ENCODE assay signal across 8 mouse cellular contexts in the genomic region with DNA sequence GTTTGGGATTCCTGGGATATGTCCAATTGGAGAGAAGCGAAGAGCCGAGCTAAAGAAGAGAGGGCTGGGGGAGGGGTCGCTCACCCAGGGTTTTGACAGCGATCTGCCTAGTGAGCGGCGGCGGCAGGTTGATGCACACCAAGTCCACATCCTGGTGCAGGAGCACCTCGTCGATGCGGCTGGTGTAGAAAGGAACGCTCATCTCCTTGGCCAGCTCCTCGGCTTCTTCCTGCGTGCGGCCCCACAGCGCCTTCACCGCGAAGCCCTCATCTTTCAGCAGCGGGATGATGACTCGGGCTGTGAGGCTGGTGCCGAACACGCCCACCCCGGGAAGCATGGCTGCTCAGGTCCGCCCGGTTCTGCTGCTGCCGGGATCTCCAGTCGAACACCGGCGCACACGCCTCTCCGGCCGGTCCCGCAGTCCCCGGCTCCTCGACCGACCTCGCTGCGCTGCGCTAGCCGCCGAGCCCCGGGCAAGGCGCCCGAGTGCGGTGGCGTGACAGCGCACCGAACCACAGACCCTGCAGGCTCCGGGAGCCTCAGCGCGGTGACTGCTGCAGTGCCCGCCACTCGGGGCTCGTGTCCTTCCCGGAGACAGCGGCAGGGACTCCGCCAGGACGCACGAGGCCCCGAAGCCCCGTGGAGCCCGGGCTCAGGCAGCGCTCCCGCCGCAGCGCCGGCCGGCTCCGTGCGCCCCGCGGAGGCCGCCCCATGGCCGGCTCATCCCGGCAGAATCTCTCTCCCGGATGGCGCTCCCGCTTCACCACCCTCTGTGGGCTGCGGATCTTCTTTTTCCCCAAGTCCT. TPM values are rescaled to one million over a fixed set of nuclear protein-coding genes. Genes with fewer than 3 reads are reported as not detected.
DNase-seq lines count a peak whose midpoint lies in the region; ATAC-seq lines count a peak whose summit lies in the region.

No protein-coding gene starts in this region.

- no peaks in the 10 kb centered on the region for H3K9me3 ChIP-seq in embryonic facial prominence, embryonic 15.5 days (replicated peaks)
- no peaks in the 10 kb centered on the region for H3K9me3 ChIP-seq in limb, embryonic 10.5 days (replicated peaks)
- H3K9me3 ChIP-seq in midbrain, embryonic 14.5 days (ENCODE audit: control insufficient read depth, low read length) = no peaks in the 10 kb centered on the region

- peaks cover 28% of the 10 kb centered on the region for H3K4me1 ChIP-seq in embryonic facial prominence, embryonic 15.5 days
- H3K4me1 ChIP-seq in limb, embryonic 10.5 days = peaks cover 27% of the 10 kb centered on the region
- H3K4me1 ChIP-seq in midbrain, embryonic 14.5 days (ENCODE audit: control insufficient read depth, insufficient read depth, low read length) = peaks cover 31% of the 10 kb centered on the region

- under 1% methylated on average over 78 of the region's 78 CpGs for WGBS in embryonic facial prominence, embryonic 15.5 days
- under 1% methylated on average over 78 of the region's 78 CpGs for WGBS in limb, embryonic 10.5 days
- WGBS in midbrain, embryonic 14.5 days = under 1% methylated on average over 78 of the region's 78 CpGs

- H3K36me3 ChIP-seq in embryonic facial prominence, embryonic 15.5 days = no peaks in the 10 kb centered on the region
- H3K36me3 ChIP-seq in limb, embryonic 10.5 days = no peaks in the 10 kb centered on the region
- no peaks in the 10 kb centered on the region for H3K36me3 ChIP-seq in midbrain, embryonic 14.5 days (ENCODE audit: control insufficient read depth, insufficient read depth, low read length)

- peak overlapping the region; percentile 96 for H3K4me2 ChIP-seq in embryonic facial prominence, embryonic 15.5 days (replicated peaks)
- H3K4me2 ChIP-seq in midbrain, embryonic 14.5 days (ENCODE audit: low read length) = peak overlapping the region; percentile 88

- H3K4me3 ChIP-seq in embryonic facial prominence, embryonic 15.5 days (replicated peaks) = peak overlapping the region; percentile 65
- H3K4me3 ChIP-seq in limb, embryonic 10.5 days = peak overlapping the region; percentile 73
- peak overlapping the region; percentile 74 for H3K4me3 ChIP-seq in midbrain, embryonic 14.5 days (replicated peaks; ENCODE audit: low read depth, low read length)

- ATAC-seq in embryonic facial prominence, embryonic 15.5 days (ENCODE audit: insufficient number of reproducible peaks, low FRiP score, low TSS enrichment, low read depth) = peak; percentile 63
- ATAC-seq in hematopoietic stem cell, adult 5-6 weeks (replicated peaks in 1 of 2; ENCODE audit: insufficient read depth in 1 of 2, low FRiP score in 2 of 2, low TSS enrichment in 1 of 2, low read depth in 1 of 2, poor library complexity in 2 of 2, severe bottlenecking in 2 of 2) = peak; percentile 8 to 12; a peak in 1 of 4 replicates
- peak; percentile 46 for ATAC-seq in midbrain, embryonic 14.5 days (ENCODE audit: low FRiP score, low TSS enrichment)

- peaks cover 9% of the 10 kb centered on the region; the same call in 1 of the 2 replicates for H3K27me3 ChIP-seq in embryonic facial prominence, embryonic 15.5 days
- peaks cover 73% of the 10 kb centered on the region for H3K27me3 ChIP-seq in limb, embryonic 10.5 days (ENCODE audit: low read depth, poor library complexity, severe bottlenecking)
- H3K27me3 ChIP-seq in midbrain, embryonic 14.5 days (ENCODE audit: control insufficient read depth, insufficient read depth, low read length) = 0 out of 2 replicates have a peak, but pooled peaks cover 7% of the 10 kb centered on the region

- peak overlapping the region; percentile 89 for H3K27ac ChIP-seq in embryonic facial prominence, embryonic 15.5 days (replicated peaks)
- H3K27ac ChIP-seq in limb, embryonic 10.5 days = peak overlapping the region; percentile 75
- H3K27ac ChIP-seq in midbrain, embryonic 14.5 days (replicated peaks; ENCODE audit: low read depth, low read length) = peak overlapping the region; percentile 91

- peak; percentile 41 for DNase-seq in layer of hippocampus, adult 11-12 months (ENCODE audit: low spot score)
- no peak for DNase-seq in layer of hippocampus, adult 8-10 months (ENCODE audit: low spot score in 2 of 2)
- DNase-seq in adrenal gland, adult 8-10 months = peak; percentile 38
- peak; percentile 69 for DNase-seq in limb, embryonic 10.5 days (ENCODE audit: low spot score)
- peak; percentile 74 for DNase-seq in midbrain, embryonic 14.5 days
- peak; percentile 40 to 46 for DNase-seq in thymus, adult 18-20 months

- peak overlapping the region; percentile 58 for H3K9ac ChIP-seq in embryonic facial prominence, embryonic 15.5 days
- H3K9ac ChIP-seq in midbrain, embryonic 14.5 days (replicated peaks; ENCODE audit: low read length) = peak overlapping the region; percentile 83

RNA-seq across cellular contexts. Expression of gene Gfod1, which starts 0.6 kb away (rescaled TPM):
- 100 to 1,000 TPM in 2 of 4 experiments, 10 to 100 TPM in 2; 77.4 to 104 (median 91.8) TPM for total RNA-seq in layer of hippocampus, adult 8-10 months (2022)
- total RNA-seq in adrenal gland, adult 8-10 months (2022) = 10 to 100 TPM in 1 of 4 experiments, 1 to 10 TPM in 3; 8.1 to 10.0 (median 9.0) TPM
- polyA plus RNA-seq in embryonic facial prominence, embryonic 15.5 days (2015; fragmentation: Nextera tagmentation; extraction: Ambion mirVana) = 1.0 TPM in 2 replicates
- 8.6 and 10.1 TPM in 2 replicates for total RNA-seq in hematopoietic stem cell, adult 5-6 weeks (2017)
- polyA plus RNA-seq in limb, embryonic 10.5 days (2016; fragmentation: Nextera tagmentation; extraction: Ambion mirVana) = 0.13 and 0.23 TPM in 2 replicates
- polyA plus RNA-seq in midbrain, embryonic 14.5 days (2014; fragmentation: Nextera tagmentation; extraction: Ambion mirVana) = 3.7 and 4.7 TPM in 2 replicates

Comparison
In these comparisons a context has a peak if more than half of its experiments do, and no peak if none do; other contexts are left out.
1. DNase-seq: peak in layer of hippocampus, adult 11-12 months (single experiment), adrenal gland, adult 8-10 months (single experiment), limb, embryonic 10.5 days (single experiment), midbrain, embryonic 14.5 days (single experiment) and thymus, adult 18-20 months (2 of 2); none in layer of hippocampus, adult 8-10 months (0 of 2).
2. ATAC-seq: peak in every context shown above with its lines; median percentile 63 in embryonic facial prominence, embryonic 15.5 days; 46 in midbrain, embryonic 14.5 days; 10 in hematopoietic stem cell, adult 5-6 weeks.
3. Peak in every context shown above with its lines, with median percentiles within 50 percentile points of each other: H3K27ac ChIP-seq and H3K4me3 ChIP-seq.